Mouse (Mus musculus): ENCODE results near the gene Rtn4rl1. TPM values are rescaled to one million over a fixed set of nuclear protein-coding genes. Genes with fewer than 3 reads are reported as not detected.

Rtn4rl1 gene
- polyA plus RNA-seq, 1 experiment from 2014 or later: 1.4 TPM

- H3K9me3 ChIP-seq (replicated peaks; ENCODE audit: control insufficient read depth, low read length): no peaks in the 10 kb centered on the region
- no peak overlapping the region for H3K4me2 ChIP-seq (ENCODE audit: low read depth, low read length)
- no peaks in the 10 kb centered on the region for H3K36me3 ChIP-seq (ENCODE audit: control insufficient read depth, insufficient read depth, low read length)
- H3K27ac ChIP-seq (ENCODE audit: low read length): peak overlapping the region; percentile 81
- H3K4me1 ChIP-seq (ENCODE audit: control insufficient read depth, insufficient read depth, low read length): peaks cover 41% of the 10 kb centered on the region
- H3K9ac ChIP-seq (ENCODE audit: low read length): 0 out of 2 replicates have a peak overlapping the region, but pooled peaks have one; percentile 37
- WGBS: 37% methylated on average over 6 of the region's 6 CpGs
- no peak for ATAC-seq (ENCODE audit: insufficient read depth, low FRiP score)
- no peaks in the 10 kb centered on the region for H3K27me3 ChIP-seq (ENCODE audit: control insufficient read depth, insufficient read depth, low read length)
- H3K4me3 ChIP-seq (replicated peaks; ENCODE audit: low read length): no peak overlapping the region
Measured at GRCm38 (mm10) chr11:75155985-75156384, 37.6 kb upstream of the Rtn4rl1 start.

GRCm38 (mm10) chr11:75156416-75156815 is 37.2 kb upstream of the Rtn4rl1 start:
- H3K36me3 ChIP-seq (ENCODE audit: control insufficient read depth, insufficient read depth, low read length): no peaks in the 10 kb centered on the region
- 36% methylated on average over 5 of the region's 5 CpGs for WGBS
- 0 out of 2 replicates have a peak overlapping the region, but pooled peaks have one; percentile 37 for H3K9ac ChIP-seq (ENCODE audit: low read length)
- no peaks in the 10 kb centered on the region for H3K9me3 ChIP-seq (replicated peaks; ENCODE audit: control insufficient read depth, low read length)
- H3K27me3 ChIP-seq (ENCODE audit: control insufficient read depth, insufficient read depth, low read length): no peaks in the 10 kb centered on the region
- H3K4me3 ChIP-seq (replicated peaks; ENCODE audit: low read length): no peak overlapping the region
- no peak for ATAC-seq (ENCODE audit: insufficient read depth, low FRiP score)
- H3K4me1 ChIP-seq (ENCODE audit: control insufficient read depth, insufficient read depth, low read length): peaks cover 43% of the 10 kb centered on the region
- H3K4me2 ChIP-seq (ENCODE audit: low read depth, low read length): no peak overlapping the region
- H3K27ac ChIP-seq (ENCODE audit: low read length): peak overlapping the region; percentile 81

- Histone ChIP-seq H3K27me3 (ENCODE audit: control insufficient read depth, insufficient read depth, low read length) (no peaks in the 10 kb centered on the region), H3K4me1 (ENCODE audit: control insufficient read depth, insufficient read depth, low read length) (peaks cover 49% of the 10 kb centered on the region), H3K9me3 (replicated peaks; ENCODE audit: control insufficient read depth, low read length) (no peaks in the 10 kb centered on the region), H3K36me3 (ENCODE audit: control insufficient read depth, insufficient read depth, low read length) (no peaks in the 10 kb centered on the region), H3K4me3 (replicated peaks; ENCODE audit: low read length) (no peak overlapping the region), H3K27ac (ENCODE audit: low read length) (peak overlapping the region; percentile 81), H3K4me2 (ENCODE audit: low read depth, low read length) (no peak overlapping the region), H3K9ac (ENCODE audit: low read length) (peak overlapping the region; percentile 11; the same call in 1 of the 2 replicates)
- WGBS: 43% methylated on average over 4 of the region's 4 CpGs
- ATAC-seq (ENCODE audit: insufficient read depth, low FRiP score): no peak
Measured at GRCm38 (mm10) chr11:75157037-75157436, 36.5 kb upstream of the Rtn4rl1 start.

GRCm38 (mm10) chr11:75157901-75158300 is 35.7 kb upstream of the Rtn4rl1 start:
- peaks cover 4% of the 10 kb centered on the region; the same call in 1 of the 2 replicates for H3K36me3 ChIP-seq (ENCODE audit: control insufficient read depth, insufficient read depth, low read length)
- H3K9ac ChIP-seq (ENCODE audit: low read length): peak overlapping the region; percentile 3; the same call in 1 of the 2 replicates
- H3K27ac ChIP-seq (ENCODE audit: low read length): peak overlapping the region; percentile 81
- WGBS: 31% methylated on average over 2 of the region's 2 CpGs
- H3K9me3 ChIP-seq (replicated peaks; ENCODE audit: control insufficient read depth, low read length): no peaks in the 10 kb centered on the region
- no peak overlapping the region for H3K4me2 ChIP-seq (ENCODE audit: low read depth, low read length)
- H3K4me1 ChIP-seq (ENCODE audit: control insufficient read depth, insufficient read depth, low read length): peaks cover 51% of the 10 kb centered on the region
- no peaks in the 10 kb centered on the region for H3K27me3 ChIP-seq (ENCODE audit: control insufficient read depth, insufficient read depth, low read length)
- no peak for ATAC-seq (ENCODE audit: insufficient read depth, low FRiP score)
- H3K4me3 ChIP-seq (replicated peaks; ENCODE audit: low read length): no peak overlapping the region

- Histone ChIP-seq H3K9me3 (replicated peaks; ENCODE audit: control insufficient read depth, low read length) (no peaks in the 10 kb centered on the region), H3K27me3 (ENCODE audit: control insufficient read depth, insufficient read depth, low read length) (no peaks in the 10 kb centered on the region), H3K36me3 (ENCODE audit: control insufficient read depth, insufficient read depth, low read length) (peaks cover 5% of the 10 kb centered on the region; the same call in 1 of the 2 replicates), H3K9ac (ENCODE audit: low read length) (no peak overlapping the region), H3K4me1 (ENCODE audit: control insufficient read depth, insufficient read depth, low read length) (peaks cover 53% of the 10 kb centered on the region), H3K4me3 (replicated peaks; ENCODE audit: low read length) (no peak overlapping the region), H3K27ac (ENCODE audit: low read length) (peak overlapping the region; percentile 81), H3K4me2 (ENCODE audit: low read depth, low read length) (no peak overlapping the region)
- ATAC-seq (ENCODE audit: insufficient read depth, low FRiP score): no peak
- WGBS: 81% methylated on average over 14 of the region's 14 CpGs
Measured at GRCm38 (mm10) chr11:75158432-75158831, 35.2 kb upstream of the Rtn4rl1 start.

- Histone ChIP-seq H3K4me1 (ENCODE audit: control insufficient read depth, insufficient read depth, low read length) (peaks cover 64% of the 10 kb centered on the region), H3K4me3 (replicated peaks; ENCODE audit: low read length) (no peak overlapping the region), H3K4me2 (ENCODE audit: low read depth, low read length) (no peak overlapping the region), H3K27ac (ENCODE audit: low read length) (peak overlapping the region; percentile 81; the same call in 1 of the 2 replicates), H3K27me3 (ENCODE audit: control insufficient read depth, insufficient read depth, low read length) (no peaks in the 10 kb centered on the region), H3K9me3 (replicated peaks; ENCODE audit: control insufficient read depth, low read length) (no peaks in the 10 kb centered on the region), H3K36me3 (ENCODE audit: control insufficient read depth, insufficient read depth, low read length) (peaks cover 5% of the 10 kb centered on the region; the same call in 1 of the 2 replicates), H3K9ac (ENCODE audit: low read length) (no peak overlapping the region)
- no peak for ATAC-seq (ENCODE audit: insufficient read depth, low FRiP score)
- WGBS: 54% methylated on average over 2 of the region's 2 CpGs
Measured at GRCm38 (mm10) chr11:75159564-75159963, 34.0 kb upstream of the Rtn4rl1 start.

GRCm38 (mm10) chr11:75160954-75161353 is 32.6 kb upstream of the Rtn4rl1 start:
- no peak overlapping the region for H3K4me3 ChIP-seq (replicated peaks; ENCODE audit: low read length)
- peak overlapping the region; percentile 94 for H3K27ac ChIP-seq (ENCODE audit: low read length)
- H3K36me3 ChIP-seq (ENCODE audit: control insufficient read depth, insufficient read depth, low read length): peaks cover 5% of the 10 kb centered on the region; the same call in 1 of the 2 replicates
- no peak overlapping the region for H3K4me2 ChIP-seq (ENCODE audit: low read depth, low read length)
- no peaks in the 10 kb centered on the region for H3K9me3 ChIP-seq (replicated peaks; ENCODE audit: control insufficient read depth, low read length)
- 40% methylated on average over 7 of the region's 7 CpGs for WGBS
- H3K27me3 ChIP-seq (ENCODE audit: control insufficient read depth, insufficient read depth, low read length): peaks cover 5% of the 10 kb centered on the region
- no peak; the same call in none of the 2 replicates for ATAC-seq (ENCODE audit: insufficient read depth, low FRiP score)
- peaks cover 72% of the 10 kb centered on the region for H3K4me1 ChIP-seq (ENCODE audit: control insufficient read depth, insufficient read depth, low read length)
- no peak overlapping the region for H3K9ac ChIP-seq (ENCODE audit: low read length)

GRCm38 (mm10) chr11:75161417-75162008 is 32.1 kb upstream of the Rtn4rl1 start:
- ATAC-seq (ENCODE audit: insufficient read depth, low FRiP score): peak; percentile 59
- 28% methylated on average over 4 of the region's 4 CpGs for WGBS
- peaks cover 70% of the 10 kb centered on the region for H3K4me1 ChIP-seq (ENCODE audit: control insufficient read depth, insufficient read depth, low read length)

GRCm38 (mm10) chr11:75162591-75163080 is 30.9 kb upstream of the Rtn4rl1 start:
- Histone ChIP-seq H3K27me3 (ENCODE audit: control insufficient read depth, insufficient read depth, low read length) (peaks cover 10% of the 10 kb centered on the region), H3K4me3 (replicated peaks; ENCODE audit: low read length) (no peak overlapping the region), H3K36me3 (ENCODE audit: control insufficient read depth, insufficient read depth, low read length) (peaks cover 5% of the 10 kb centered on the region; the same call in 1 of the 2 replicates), H3K9me3 (replicated peaks; ENCODE audit: control insufficient read depth, low read length) (no peaks in the 10 kb centered on the region), H3K27ac (ENCODE audit: low read length) (peak overlapping the region; percentile 94), H3K4me2 (ENCODE audit: low read depth, low read length) (no peak overlapping the region), H3K9ac (ENCODE audit: low read length) (peak overlapping the region; percentile 86), H3K4me1 (ENCODE audit: control insufficient read depth, insufficient read depth, low read length) (peaks cover 65% of the 10 kb centered on the region)
- WGBS: 80% methylated on average over 12 of the region's 12 CpGs
- ATAC-seq (ENCODE audit: insufficient read depth, low FRiP score): no peak

More at GRCm38 (mm10) chr11:75161417-75162008, 32.1 kb upstream of the Rtn4rl1 start:
- H3K27ac ChIP-seq (ENCODE audit: low read length): peak overlapping the region; percentile 94
- no peak overlapping the region for H3K4me2 ChIP-seq (ENCODE audit: low read depth, low read length)
- H3K27me3 ChIP-seq (ENCODE audit: control insufficient read depth, insufficient read depth, low read length): peaks cover 7% of the 10 kb centered on the region
- H3K36me3 ChIP-seq (ENCODE audit: control insufficient read depth, insufficient read depth, low read length): peaks cover 5% of the 10 kb centered on the region; the same call in 1 of the 2 replicates
- no peak overlapping the region for H3K4me3 ChIP-seq (replicated peaks; ENCODE audit: low read length)
- H3K9ac ChIP-seq (ENCODE audit: low read length): peak overlapping the region; percentile 52
- H3K9me3 ChIP-seq (replicated peaks; ENCODE audit: control insufficient read depth, low read length): no peaks in the 10 kb centered on the region

Data from stomach, embryonic 16.5 days (tissue).